Mouse (Mus musculus) hindbrain, postnatal 0 days (tissue): Measurements from ENCODE around the gene Chpf2. TPM values are rescaled to one million over a fixed set of nuclear protein-coding genes. Genes with fewer than 3 reads are reported as not detected.

ENCODE experiments used
- ATAC-seq: fragments of 200-750 bp; cut with Nextera tagmentation; 2 replicates; pipeline ENCODE4 v1.8.0; 2017; ENCODE audit warnings: mild to moderate bottlenecking, moderate TSS enrichment, moderate library complexity
- DNase-seq: peaks from one replicate; pipeline ENCODE4 v3.0.0-alpha.2; 2015; ENCODE audit warnings: low spot score
- H3K27ac ChIP-seq: fragments of 300-500 bp; sonication (generic); 2 replicates; pipeline ENCODE4 v1.5.1; 2014; ENCODE audit warnings: mild to moderate bottlenecking
- H3K27me3 ChIP-seq: fragments of 300-500 bp; sonication (generic); 2 replicates; pipeline ENCODE4 v1.6.1; 2014; ENCODE audit warnings: low read length, mixed read lengths; ENCODE audit not compliant: insufficient read depth
- H3K36me3 ChIP-seq: fragments of 300-500 bp; sonication (generic); 2 replicates; pipeline ENCODE4 v1.6.1; 2014; ENCODE audit warnings: low read length, mixed read lengths; ENCODE audit not compliant: insufficient read depth
- H3K4me1 ChIP-seq: fragments of 300-500 bp; sonication (generic); 2 replicates; pipeline ENCODE4 v1.6.1; 2014; ENCODE audit warnings: antibody characterized with exemption, low read length, mixed read lengths; ENCODE audit not compliant: insufficient read depth
- H3K4me2 ChIP-seq: fragments of 300-500 bp; sonication (generic); 2 replicates; pipeline ENCODE4 v1.6.1; 2014; ENCODE audit warnings: low read depth, mild to moderate bottlenecking, low read length, moderate library complexity, mixed read lengths
- H3K4me3 ChIP-seq: fragments of 300-500 bp; sonication (generic); 2 replicates; pipeline ENCODE4 v1.5.1; 2014; ENCODE audit warnings: low read length
- H3K9ac ChIP-seq: fragments of 300-500 bp; sonication (generic); replicated peaks from 2 replicates; pipeline ENCODE4 v1.6.1; 2014; ENCODE audit warnings: mild to moderate bottlenecking, low read length, moderate library complexity, mixed read lengths
- H3K9me3 ChIP-seq: fragments of 300-500 bp; sonication (generic); 2 replicates; pipeline ENCODE4 v1.6.1; 2016; ENCODE audit warnings: low read length, mixed read lengths
- CTCF ChIP-seq: IDR thresholded peaks from 2 replicates; pipeline ENCODE4 v1.5.1; 2016; ENCODE audit warnings: antibody characterized with exemption, control low read depth, low read depth
- WGBS: fragments of 180-500 bp; shearing (Covaris S2); extraction: QIAGEN DNeasy Blood & Tissue Kit; methylation state at CpG from one replicate; pipeline ENCODE4 v1.1.7; 2014; 5-methylcytosine and 5-hydroxymethylcytosine counted together
- polyA plus RNA-seq: library from polyadenylated mRNA; unstranded; fragments of >200 nt; fragmentation: Nextera tagmentation; extraction: Ambion mirVana; gene quantifications from 2 replicates; pipeline ENCODE4 v1.2.1, GENCODE M21; 2015
- total RNA-seq: library from RNA; depleted of rRNA; stranded (reverse); fragments of >200 nt; gene quantifications from 2 replicates; pipeline ENCODE4 v1.2.3, GENCODE M21; 2014

The Chpf2 gene
- total and polyA plus RNA-seq, 2 experiments from 2014 or later, result 25.0 to 46.2 TPM

- H3K4me2 ChIP-seq, result peak overlapping the region; percentile 76
- TF ChIP-seq CTCF, result no peak
- peak overlapping the region; percentile 98 for H3K27ac ChIP-seq
- H3K4me3 ChIP-seq, result peak overlapping the region; percentile 60
- no peaks in the 10 kb centered on the region for H3K27me3 ChIP-seq
- ATAC-seq, result no peak
- no peaks in the 10 kb centered on the region for H3K9me3 ChIP-seq
- 4% methylated on average over 6 of the region's 6 CpGs for WGBS
- H3K9ac ChIP-seq, result peak overlapping the region; percentile 77
- peak; percentile 48 for DNase-seq
- peaks cover 44% of the 10 kb centered on the region for H3K4me1 ChIP-seq
- H3K36me3 ChIP-seq, result no peaks in the 10 kb centered on the region
Measured at GRCm38 (mm10) chr5:24605321-24605979, 18.9 kb downstream of the Chpf2 start.

- Histone ChIP-seq H3K4me3 (no peak overlapping the region), H3K9ac (peak overlapping the region; percentile 77), H3K4me1 (peaks cover 41% of the 10 kb centered on the region), H3K9me3 (no peaks in the 10 kb centered on the region), H3K36me3 (no peaks in the 10 kb centered on the region), H3K27ac (peak overlapping the region; percentile 98), H3K4me2 (peak overlapping the region; percentile 76), H3K27me3 (no peaks in the 10 kb centered on the region)
- WGBS, result 12% methylated on average over 14 of the region's 14 CpGs
- peak; percentile 8; the same call in 1 of the 2 replicates for TF ChIP-seq CTCF
- DNase-seq (no peak), ATAC-seq (no peak)
Measured at GRCm38 (mm10) chr5:24605980-24606665, 19.6 kb downstream of the Chpf2 start.

GRCm38 (mm10) chr5:24609388-24609787, 22.8 kb downstream of the Chpf2 start:
- 51% methylated on average over 5 of the region's 5 CpGs for WGBS

GRCm38 (mm10) chr5:24611366-24612301, 25.1 kb downstream of the Chpf2 start:
- ATAC-seq, result peak; percentile 39
- Histone ChIP-seq H3K27me3 (no peaks in the 10 kb centered on the region), H3K36me3 (no peaks in the 10 kb centered on the region), H3K9me3 (no peaks in the 10 kb centered on the region), H3K4me2 (no peak overlapping the region), H3K4me1 (peaks cover 19% of the 10 kb centered on the region), H3K4me3 (no peak overlapping the region), H3K9ac (no peak overlapping the region), H3K27ac (peak overlapping the region; percentile 16; the same call in 1 of the 2 replicates)
- peak; percentile 84 for DNase-seq
- TF ChIP-seq CTCF, result no peak
- WGBS, result 23% methylated on average over 7 of the region's 7 CpGs

More at GRCm38 (mm10) chr5:24609388-24609787, 22.8 kb downstream of the Chpf2 start:
- ATAC-seq (no peak), DNase-seq (no peak)
- no peak for TF ChIP-seq CTCF
- Histone ChIP-seq H3K4me2 (no peak overlapping the region), H3K9me3 (no peaks in the 10 kb centered on the region), H3K9ac (no peak overlapping the region), H3K27me3 (no peaks in the 10 kb centered on the region), H3K4me1 (peaks cover 30% of the 10 kb centered on the region), H3K4me3 (no peak overlapping the region), H3K36me3 (no peaks in the 10 kb centered on the region), H3K27ac (no peak overlapping the region)

- 58% methylated on average over 5 of the region's 5 CpGs for WGBS
- H3K4me1 ChIP-seq, result peaks cover 17% of the 10 kb centered on the region
- H3K9ac ChIP-seq, result no peak overlapping the region
- DNase-seq (no peak), ATAC-seq (peak; percentile 58)
- H3K9me3 ChIP-seq, result no peaks in the 10 kb centered on the region
- TF ChIP-seq CTCF, result peak; percentile 47
- no peak overlapping the region for H3K4me3 ChIP-seq
- peak overlapping the region; percentile 16; the same call in 1 of the 2 replicates for H3K27ac ChIP-seq
- no peak overlapping the region for H3K4me2 ChIP-seq
- H3K36me3 ChIP-seq, result no peaks in the 10 kb centered on the region
- H3K27me3 ChIP-seq, result no peaks in the 10 kb centered on the region
Measured at GRCm38 (mm10) chr5:24612302-24612649, 25.7 kb downstream of the Chpf2 start.

- H3K36me3 ChIP-seq, result no peaks in the 10 kb centered on the region
- no peaks in the 10 kb centered on the region for H3K9me3 ChIP-seq
- H3K4me3 ChIP-seq, result no peak overlapping the region
- no peak overlapping the region for H3K4me2 ChIP-seq
- DNase-seq, result peak; percentile 63
- WGBS, result 40% methylated on average over 6 of the region's 6 CpGs
- H3K9ac ChIP-seq, result no peak overlapping the region
- no peaks in the 10 kb centered on the region for H3K27me3 ChIP-seq
- peak; percentile 82 for ATAC-seq
- peaks cover 17% of the 10 kb centered on the region for H3K4me1 ChIP-seq
- no peak overlapping the region for H3K27ac ChIP-seq
- no peak for TF ChIP-seq CTCF
Measured at GRCm38 (mm10) chr5:24615097-24615496, 28.6 kb downstream of the Chpf2 start.
